Mouse (Mus musculus) embryonic fibroblast, embryonic 13.5 days (primary cell): ENCODE measurements at regions not wholly inside any gene's neighbourhood (a gene's known extent, or its start where the extent isn't known, plus 50 kb on each side); places are given as distances from the start of the nearest gene placed in this dataset.

Experiments
- H3K27ac ChIP-seq: 2 replicates; pipeline ENCODE4 v1.5.1; 2012; ENCODE audit warnings: low read length, control low read depth, inconsistent platforms; ENCODE audit not compliant: insufficient read depth
- H3K4me1 ChIP-seq: 2 replicates; pipeline ENCODE4 v1.6.1; 2011; ENCODE audit warnings: low read length; ENCODE audit not compliant: control insufficient read depth, insufficient read depth
- H3K4me3 ChIP-seq: 2 replicates; pipeline ENCODE4 v1.5.1; 2011; ENCODE audit warnings: mild to moderate bottlenecking, control low read depth, low read length; ENCODE audit not compliant: insufficient read depth
- CTCF ChIP-seq: IDR thresholded peaks from 2 replicates; pipeline ENCODE4 v1.5.1; 2011; ENCODE audit warnings: mild to moderate bottlenecking, control low read depth, low read length, moderate library complexity, borderline replicate concordance; ENCODE audit not compliant: insufficient read depth
- POLR2A ChIP-seq: IDR thresholded peaks from 2 replicates; pipeline ENCODE4 v1.6.1; 2011; ENCODE audit warnings: low read depth, mild to moderate bottlenecking, control low read depth, low read length, moderate library complexity

- H3K4me1 ChIP-seq: peaks cover 3% of the 10 kb centered on the region; the same call in 1 of the 2 replicates
- TF ChIP-seq POLR2A (no peak), CTCF (no peak)
- no peak overlapping the region for H3K27ac ChIP-seq
- no peak overlapping the region for H3K4me3 ChIP-seq
Observed at GRCm38 (mm10) chr16:77235449-77235848, 221.9 kb downstream of the Usp25 start.
